Mouse (Mus musculus) lung, postnatal 0 days (tissue): ENCODE measurements around the gene Olfr1158. TPM values are rescaled to one million over a fixed set of nuclear protein-coding genes. Genes with fewer than 3 reads are reported as not detected.

Experiments
- ATAC-seq: fragments of 200-750 bp; cut with Nextera tagmentation; 2 replicates; pipeline ENCODE4 v1.8.0; 2017; ENCODE audit warnings: moderate library complexity
- DNase-seq: peaks from one replicate; pipeline ENCODE4 v3.0.0-alpha.2; 2016; ENCODE audit warnings: low spot score
- H3K27ac ChIP-seq: fragments of 300-500 bp; sonication (generic); 2 replicates; pipeline ENCODE4 v1.5.1; 2014; ENCODE audit warnings: antibody characterized with exemption, mild to moderate bottlenecking, low read length, mixed read lengths
- H3K27me3 ChIP-seq: fragments of 300-500 bp; sonication (generic); replicated peaks from 2 replicates; pipeline ENCODE4 v1.6.1; 2014; ENCODE audit warnings: low read length, mixed read lengths; ENCODE audit not compliant: insufficient read depth
- H3K36me3 ChIP-seq: fragments of 300-500 bp; sonication (generic); 2 replicates; pipeline ENCODE4 v1.6.1; 2014; ENCODE audit warnings: low read length, mixed read lengths; ENCODE audit not compliant: insufficient read depth
- H3K4me1 ChIP-seq: fragments of 300-500 bp; sonication (generic); 2 replicates; pipeline ENCODE4 v1.6.1; 2014; ENCODE audit warnings: antibody characterized with exemption, low read depth, low read length, mixed read lengths; ENCODE audit not compliant: insufficient read depth
- H3K4me2 ChIP-seq: fragments of 300-500 bp; sonication (generic); replicated peaks from 2 replicates; pipeline ENCODE4 v1.6.1; 2014; ENCODE audit warnings: low read depth, mild to moderate bottlenecking, low read length, moderate library complexity, mixed read lengths
- H3K4me3 ChIP-seq: fragments of 300-500 bp; sonication (generic); 2 replicates; pipeline ENCODE4 v1.5.1; 2014; ENCODE audit warnings: low read depth, low read length
- H3K9ac ChIP-seq: fragments of 300-500 bp; sonication (generic); replicated peaks from 2 replicates; pipeline ENCODE4 v1.6.1; 2014; ENCODE audit warnings: low read depth, mild to moderate bottlenecking
- H3K9me3 ChIP-seq: fragments of 300-500 bp; sonication (generic); 2 replicates; pipeline ENCODE4 v1.6.1; 2016; ENCODE audit warnings: low read length, mixed read lengths
- CTCF ChIP-seq: IDR thresholded peaks from 2 replicates; pipeline ENCODE4 v1.5.1; 2016; ENCODE audit warnings: antibody characterized with exemption, mild to moderate bottlenecking
- EP300 ChIP-seq: IDR thresholded peaks from 2 replicates; pipeline ENCODE4 v1.6.1; 2016; ENCODE audit warnings: antibody characterized with exemption, mild to moderate bottlenecking, control low read depth
- polyA plus RNA-seq: library from polyadenylated mRNA; unstranded; fragments of >200 nt; fragmentation: Nextera tagmentation; extraction: Ambion mirVana; gene quantifications from 2 replicates; pipeline ENCODE4 v1.2.1, GENCODE M21; 2015

Gene Olfr1158
- polyA plus RNA-seq, 1 experiment from 2014 or later, result not detected

DNA sequence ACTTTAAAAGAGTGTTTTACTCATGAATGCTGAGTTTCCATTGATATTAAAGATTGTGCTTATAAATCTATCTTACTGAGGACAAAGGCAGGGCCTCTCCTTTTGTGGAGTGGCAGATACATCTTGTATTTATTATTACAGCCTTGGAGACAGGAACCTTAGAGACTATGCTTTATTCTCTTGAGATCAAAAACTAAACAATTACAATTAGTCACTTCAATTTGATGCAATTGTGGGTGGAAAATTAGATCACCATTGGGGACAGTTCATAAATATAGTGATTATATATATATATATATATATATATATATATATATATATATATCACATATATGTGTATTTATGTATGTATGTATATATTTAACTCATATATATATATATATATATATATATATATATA, 47.7 kb downstream of the Olfr1158 start, which contains the start of gene Olfr73:
Olfr73 (minus strand) TSS at position 101 of the 400 bp plus-strand sequence.
- no peak within 1 kb of the TSS for H3K9ac ChIP-seq

More for the DNA sequence above, 47.7 kb downstream of the Olfr1158 start, which contains the start of gene Olfr73:
- H3K4me1 ChIP-seq, result no peaks in the 10 kb centered on the region
- ATAC-seq (no peak), DNase-seq (no peak)
- no peak for TF ChIP-seq CTCF
- no peak for TF ChIP-seq EP300
- no peaks in the 10 kb centered on the region for H3K36me3 ChIP-seq
- no peaks in the 10 kb centered on the region for H3K27me3 ChIP-seq
- no peaks in the 10 kb centered on the region for H3K9me3 ChIP-seq
- no peak within 1 kb of the TSS for H3K4me3 ChIP-seq
- H3K27ac ChIP-seq, result no peak within 1 kb of the TSS
- no peak within 1 kb of the TSS for H3K4me2 ChIP-seq

Other genes with a start within 250 kb of the Olfr1158 start
- gene Olfr1140, start 246.4 kb upstream of the Olfr1158 start, polyA plus RNA-seq, result not detected in 2 replicates
- not detected in 2 replicates for gene Olfr1141, start 236.1 kb upstream of the Olfr1158 start, polyA plus RNA-seq
- not detected in 2 replicates for gene Olfr152, start 210.6 kb upstream of the Olfr1158 start, polyA plus RNA-seq
- not detected in 2 replicates for gene Olfr1143, start 189.5 kb upstream of the Olfr1158 start, polyA plus RNA-seq
- not detected in 2 replicates for gene Olfr1145, start 180.3 kb upstream of the Olfr1158 start, polyA plus RNA-seq
- gene Olfr1148, start 159.6 kb upstream of the Olfr1158 start, polyA plus RNA-seq, result not detected in 2 replicates
- gene Olfr1150-ps1, start 146.1 kb upstream of the Olfr1158 start, polyA plus RNA-seq, result not detected in 2 replicates
- gene Olfr1151, start 134.3 kb upstream of the Olfr1158 start, polyA plus RNA-seq, result not detected in 2 replicates
- gene Olfr1152, start 123.6 kb upstream of the Olfr1158 start, polyA plus RNA-seq, result not detected in 2 replicates
- gene Olfr1153, start 95.2 kb upstream of the Olfr1158 start, polyA plus RNA-seq, result not detected in 2 replicates
- gene Olfr1154, start 84.9 kb upstream of the Olfr1158 start, polyA plus RNA-seq, result not detected in 2 replicates
- gene Olfr1155, start 45.0 kb upstream of the Olfr1158 start, polyA plus RNA-seq, result not detected in 2 replicates
- not detected in 2 replicates for gene Olfr1156, start 37.0 kb upstream of the Olfr1158 start, polyA plus RNA-seq
- gene Olfr1157, start 21.8 kb upstream of the Olfr1158 start, polyA plus RNA-seq, result not detected in 2 replicates
- not detected in 2 replicates for gene Olfr74, start 15.4 kb upstream of the Olfr1158 start, polyA plus RNA-seq
- not detected in 2 replicates for gene Olfr1160, start 18.2 kb downstream of the Olfr1158 start, polyA plus RNA-seq
- gene Olfr1161, start 32.7 kb downstream of the Olfr1158 start, polyA plus RNA-seq, result not detected in 2 replicates
- gene Olfr73, start 47.6 kb downstream of the Olfr1158 start, polyA plus RNA-seq, result not detected in 2 replicates
- gene Olfr1162, start 61.0 kb downstream of the Olfr1158 start, polyA plus RNA-seq, result not detected in 2 replicates
- not detected in 2 replicates for gene Olfr1163, start 81.7 kb downstream of the Olfr1158 start, polyA plus RNA-seq
- gene Olfr1164, start 103.9 kb downstream of the Olfr1158 start, polyA plus RNA-seq, result not detected in 2 replicates
- not detected in 2 replicates for gene Olfr1166, start 138.2 kb downstream of the Olfr1158 start, polyA plus RNA-seq
- not detected in 2 replicates for gene Olfr1167, start 165.1 kb downstream of the Olfr1158 start, polyA plus RNA-seq
- gene Olfr1168, start 191.8 kb downstream of the Olfr1158 start, polyA plus RNA-seq, result not detected in 2 replicates
- gene Olfr1170, start 238.2 kb downstream of the Olfr1158 start, polyA plus RNA-seq, result not detected in 2 replicates